Mouse (Mus musculus) forebrain, postnatal 0 days (tissue): Measurements from ENCODE around the gene Rdh1. TPM values are rescaled to one million over a fixed set of nuclear protein-coding genes. Genes with fewer than 3 reads are reported as not detected.
"Not testable (repeated sequence)": the region's sequence is repeated elsewhere in the genome, so short reads cannot be mapped to it uniquely, and the experiment has no call there.

ENCODE experiments used
- ATAC-seq: fragments of 200-750 bp; cut with Nextera tagmentation; 2 replicates; pipeline ENCODE4 v1.8.0; 2017; ENCODE audit warnings: mild to moderate bottlenecking, moderate library complexity
- DNase-seq: peaks from one replicate; pipeline ENCODE4 v3.0.0-alpha.2; 2015
- H3K27ac ChIP-seq: fragments of 300-500 bp; sonication (generic); 2 replicates; pipeline ENCODE4 v1.5.1; 2014; ENCODE audit warnings: low read depth, mild to moderate bottlenecking, antibody characterized with exemption, low read length, moderate library complexity, mixed read lengths
- H3K27me3 ChIP-seq: fragments of 300-500 bp; sonication (generic); 2 replicates; pipeline ENCODE4 v1.6.1; 2014; ENCODE audit warnings: mild to moderate bottlenecking, low read length, mixed read lengths; ENCODE audit not compliant: insufficient read depth
- H3K36me3 ChIP-seq: fragments of 300-500 bp; sonication (generic); 2 replicates; pipeline ENCODE4 v1.6.1; 2014; ENCODE audit warnings: mild to moderate bottlenecking, moderate library complexity; ENCODE audit not compliant: insufficient read depth
- H3K4me1 ChIP-seq: fragments of 300-500 bp; sonication (generic); 2 replicates; pipeline ENCODE4 v1.6.1; 2014; ENCODE audit warnings: antibody characterized with exemption; ENCODE audit not compliant: insufficient read depth
- H3K4me2 ChIP-seq: fragments of 300-500 bp; sonication (generic); 2 replicates; pipeline ENCODE4 v1.6.1; 2014; ENCODE audit warnings: low read depth, mild to moderate bottlenecking, moderate library complexity
- H3K4me3 ChIP-seq: fragments of 300-500 bp; sonication (generic); 2 replicates; pipeline ENCODE4 v1.5.1; 2014; ENCODE audit warnings: low read depth, low read length, mixed read lengths
- H3K9ac ChIP-seq: fragments of 300-500 bp; sonication (generic); 2 replicates; pipeline ENCODE4 v1.6.1; 2014; ENCODE audit warnings: mild to moderate bottlenecking
- H3K9me3 ChIP-seq: fragments of 300-500 bp; sonication (generic); 2 replicates; pipeline ENCODE4 v1.6.1; 2016; ENCODE audit warnings: low read length
- CTCF ChIP-seq: sonication (generic); IDR thresholded peaks from 2 replicates; pipeline ENCODE4 v1.5.1; 2016; ENCODE audit warnings: antibody characterized with exemption, control low read depth, low read depth
- WGBS: fragments of 180-500 bp; shearing (Covaris S2); extraction: QIAGEN DNeasy Blood & Tissue Kit; methylation state at CpG from one replicate; pipeline ENCODE4 v1.1.7; 2014; 5-methylcytosine and 5-hydroxymethylcytosine counted together
- polyA plus RNA-seq: library from polyadenylated mRNA; unstranded; fragments of >200 nt; fragmentation: Nextera tagmentation; extraction: Ambion mirVana; gene quantifications from 2 replicates; pipeline ENCODE4 v1.2.1, GENCODE M21; 2015
- total RNA-seq: library from RNA; depleted of rRNA; stranded (reverse); fragments of >200 nt; gene quantifications from 2 replicates; pipeline ENCODE4 v1.2.3, GENCODE M21; 2014

The Rdh1 gene
- total and polyA plus RNA-seq, 2 experiments from 2014 or later: 0.24 TPM; not detected in 1

DNA sequence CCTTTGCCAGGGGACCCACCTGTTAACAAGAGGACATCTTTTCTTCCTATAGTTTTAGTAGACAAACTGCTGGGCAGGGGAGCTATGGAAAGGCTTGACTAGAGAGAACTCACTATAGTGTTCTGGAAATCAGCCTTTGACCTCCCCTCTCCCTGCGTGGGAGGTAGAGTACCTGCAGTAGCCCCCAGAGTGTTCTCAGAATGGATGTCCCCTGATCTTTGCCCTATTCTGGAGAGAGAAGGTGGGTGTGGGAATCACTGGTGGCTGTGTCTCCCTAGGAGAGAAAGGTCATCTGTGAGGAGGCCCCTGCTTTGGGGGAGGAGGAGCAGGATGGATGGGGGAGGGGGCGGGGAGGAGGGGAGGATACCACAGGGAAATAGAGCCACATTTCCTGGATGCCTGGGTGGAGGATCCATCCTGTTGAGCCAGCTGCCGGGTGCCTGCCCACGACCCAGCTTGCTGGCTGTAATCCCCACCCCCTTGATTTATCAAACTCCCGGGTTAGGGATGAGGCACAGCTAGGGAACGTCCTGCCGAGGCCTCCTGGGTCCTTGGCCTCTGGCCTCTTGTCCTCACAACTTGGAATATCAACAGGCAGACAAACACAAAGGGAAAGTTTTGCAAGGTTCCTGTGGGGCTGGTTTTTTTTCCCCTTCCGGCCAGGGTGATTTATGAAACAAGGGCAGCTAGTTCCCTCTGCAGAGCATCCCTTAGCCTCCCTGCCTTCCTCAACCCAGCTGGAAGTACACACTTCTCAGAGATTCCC is 10.5 kb upstream of the Rdh1 start:
- Histone ChIP-seq H3K9me3 (no peaks in the 10 kb centered on the region), H3K4me2 (no peak overlapping the region), H3K27ac (no peak overlapping the region), H3K4me1 (no peaks in the 10 kb centered on the region), H3K9ac (no peak overlapping the region), H3K27me3 (no peaks in the 10 kb centered on the region), H3K4me3 (no peak overlapping the region), H3K36me3 (peaks cover 28% of the 10 kb centered on the region)
- ATAC-seq (no peak), DNase-seq (no peak)
- WGBS: 17% methylated on average over 7 of the region's 8 CpGs
- TF ChIP-seq CTCF: no peak

- H3K4me2 ChIP-seq: peak overlapping the region; percentile 35
- H3K4me3 ChIP-seq: peak overlapping the region; percentile 21; the same call in 1 of the 2 replicates
- peak; percentile 27 for DNase-seq
- no peaks in the 10 kb centered on the region for H3K9me3 ChIP-seq
- peaks cover 17% of the 10 kb centered on the region; the same call in 1 of the 2 replicates for H3K36me3 ChIP-seq
- no peaks in the 10 kb centered on the region for H3K4me1 ChIP-seq
- H3K9ac ChIP-seq: peak overlapping the region; percentile 18; the same call in 1 of the 2 replicates
- H3K27me3 ChIP-seq: no peaks in the 10 kb centered on the region
- 0 out of 2 replicates have a peak, but pooled peaks have one; percentile 25 for ATAC-seq
- H3K27ac ChIP-seq: no peak overlapping the region
- TF ChIP-seq CTCF: no peak
- WGBS: 60% methylated on average over 24 of the region's 24 CpGs
Measured at GRCm38 (mm10) chr10:127750136-127750777, 9.3 kb upstream of the Rdh1 start.

- Histone ChIP-seq H3K27ac (no peak within 1 kb of the TSS), H3K9ac (no peak within 1 kb of the TSS), H3K27me3 (no peaks in the 10 kb centered on the region), H3K4me2 (peak within 1 kb of the TSS; percentile 35), H3K9me3 (no peaks in the 10 kb centered on the region), H3K4me1 (no peaks in the 10 kb centered on the region), H3K36me3 (peaks cover 12% of the 10 kb centered on the region; the same call in 1 of the 2 replicates), H3K4me3 (no peak within 1 kb of the TSS)
- no peak for DNase-seq
- no peak for ATAC-seq
- 70% methylated on average over 8 of the region's 8 CpGs for WGBS
- no peak for TF ChIP-seq CTCF
Measured at GRCm38 (mm10) chr10:127751548-127751947, 8.0 kb upstream of the Rdh1 start, which contains the start of gene Gpr182. TSS of gene Gpr182 (minus strand) at chr10:127751732.

GRCm38 (mm10) chr10:127754566-127755166 is 4.9 kb upstream of the Rdh1 start:
- no peak for TF ChIP-seq CTCF
- no peaks in the 10 kb centered on the region for H3K9me3 ChIP-seq
- DNase-seq: no peak
- no peaks in the 10 kb centered on the region for H3K27me3 ChIP-seq
- no peak overlapping the region for H3K4me3 ChIP-seq
- H3K27ac ChIP-seq: no peak overlapping the region
- no peaks in the 10 kb centered on the region for H3K36me3 ChIP-seq
- no peak overlapping the region for H3K9ac ChIP-seq
- no peak overlapping the region for H3K4me2 ChIP-seq
- no peaks in the 10 kb centered on the region for H3K4me1 ChIP-seq
- no peak for ATAC-seq
- WGBS: 65% methylated on average over 6 of the region's 6 CpGs

DNA sequence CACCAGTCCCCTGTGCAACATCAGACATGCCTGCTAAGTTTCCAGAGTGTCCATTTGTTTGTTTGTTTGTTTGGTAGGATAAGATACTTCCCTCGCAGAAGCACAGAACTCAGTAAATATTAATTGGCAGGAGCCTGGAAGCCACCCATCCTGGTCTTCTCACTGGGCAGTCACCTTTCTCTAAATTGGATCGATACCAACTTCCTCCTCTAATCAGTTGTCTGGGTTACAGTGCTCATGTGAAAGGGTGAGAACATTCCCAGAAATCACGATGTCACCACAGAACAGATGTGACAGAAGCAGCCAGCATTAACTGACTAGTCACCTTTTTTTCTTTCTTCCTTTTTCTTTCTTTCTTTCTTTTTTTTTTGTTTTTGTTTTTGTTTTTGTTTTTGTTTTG is 4.3 kb upstream of the Rdh1 start:
- Histone ChIP-seq H3K9me3 (no peaks in the 10 kb centered on the region), H3K4me2 (no peak overlapping the region), H3K9ac (no peak overlapping the region), H3K4me3 (no peak overlapping the region), H3K27me3 (no peaks in the 10 kb centered on the region), H3K4me1 (no peaks in the 10 kb centered on the region), H3K36me3 (no peaks in the 10 kb centered on the region), H3K27ac (no peak overlapping the region)
- 62% methylated on average over 3 of the region's 3 CpGs for WGBS
- TF ChIP-seq CTCF: no peak
- ATAC-seq (no peak), DNase-seq (no peak)

GRCm38 (mm10) chr10:127755770-127756468 is 3.6 kb upstream of the Rdh1 start:
- peak overlapping the region; percentile 21; the same call in 1 of the 2 replicates for H3K4me2 ChIP-seq

DNA sequence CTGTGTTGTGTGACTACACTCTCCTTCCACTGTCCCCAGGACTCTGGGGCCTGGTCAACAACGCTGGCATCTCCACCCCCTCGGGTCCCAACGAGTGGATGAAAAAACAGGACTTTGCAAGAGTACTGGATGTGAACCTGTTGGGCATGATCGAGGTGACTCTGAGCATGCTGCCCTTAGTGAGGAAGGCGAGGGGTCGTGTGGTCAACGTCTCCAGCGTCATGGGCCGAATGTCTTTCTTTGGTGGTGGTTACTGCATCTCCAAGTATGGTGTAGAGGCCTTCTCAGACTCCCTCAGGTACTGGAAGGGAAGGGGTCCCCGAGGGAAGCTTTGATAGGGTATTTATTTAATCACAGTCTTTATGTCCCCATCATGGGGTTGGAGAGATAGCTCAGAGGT is 3.4 kb downstream of the Rdh1 start:
- not testable (repeated sequence) for H3K4me1 ChIP-seq

More at GRCm38 (mm10) chr10:127755770-127756468, 3.6 kb upstream of the Rdh1 start:
- no peak for DNase-seq
- Histone ChIP-seq H3K4me1 (no peaks in the 10 kb centered on the region), H3K36me3 (no peaks in the 10 kb centered on the region), H3K9me3 (no peaks in the 10 kb centered on the region), H3K9ac (no peak overlapping the region), H3K27me3 (no peaks in the 10 kb centered on the region), H3K4me3 (no peak overlapping the region), H3K27ac (no peak overlapping the region)
- no peak for TF ChIP-seq CTCF
- WGBS: 53% methylated on average over 18 of the region's 18 CpGs
- no peak for ATAC-seq

More for the DNA sequence above, 3.4 kb downstream of the Rdh1 start:
- not testable (repeated sequence) for DNase-seq, H3K27ac ChIP-seq, H3K4me2 ChIP-seq, H3K36me3 ChIP-seq, H3K27me3 ChIP-seq, ATAC-seq, H3K9me3 ChIP-seq, H3K4me3 ChIP-seq, H3K9ac ChIP-seq
- 92% methylated on average over 10 of the region's 10 CpGs for WGBS
